In the genomic region with DNA sequence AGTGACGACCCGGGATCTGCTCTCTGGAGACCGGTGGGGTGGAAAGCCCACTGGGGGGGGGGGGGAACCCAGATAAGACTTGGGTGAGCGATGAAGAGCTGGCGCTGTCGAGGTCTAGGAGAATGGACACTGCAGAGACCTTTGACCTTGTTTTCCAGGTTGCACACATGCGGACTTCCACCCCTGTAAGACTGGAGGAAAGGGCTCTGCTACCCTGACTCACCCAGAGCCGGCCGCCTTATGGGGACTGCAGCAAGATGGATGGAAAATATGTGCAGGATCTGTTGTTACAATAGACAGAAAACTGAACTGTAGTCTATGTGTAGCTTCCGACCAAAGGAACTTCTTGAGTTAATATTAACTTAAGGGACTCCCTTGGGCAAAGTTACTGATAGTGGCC, we compare ENCODE assay signal across 8 mouse cellular contexts. TPM values are rescaled to one million over a fixed set of nuclear protein-coding genes. Genes with fewer than 3 reads are reported as not detected.
DNase-seq lines count a peak whose midpoint lies in the region; ATAC-seq and TF ChIP-seq lines count a peak whose summit lies in the region.

No protein-coding gene starts in this region.

- peak overlapping the region; percentile 91 for H3ac ChIP-seq in C2C12 (ENCODE audit: control insufficient read depth, insufficient read length, low read depth)
- H3ac ChIP-seq in myocyte (ENCODE audit: control insufficient read depth, insufficient read length), result peak overlapping the region; percentile 89

- H3K27ac ChIP-seq in heart, embryonic 11.5 days (ENCODE audit: low read depth, low read length), result peak overlapping the region; percentile 99
- H3K27ac ChIP-seq in intestine, embryonic 15.5 days, result peak overlapping the region; percentile 99

- peak overlapping the region; percentile 70 for H3K4me2 ChIP-seq in heart, embryonic 11.5 days
- peak overlapping the region; percentile 63 for H3K4me2 ChIP-seq in intestine, embryonic 15.5 days (replicated peaks)
- H3K4me2 ChIP-seq in myocyte (ENCODE audit: low read depth), result peak overlapping the region; percentile 78

- H3K9me3 ChIP-seq in heart, embryonic 11.5 days (replicated peaks; ENCODE audit: control insufficient read depth, low read length), result no peaks in the 10 kb centered on the region
- H3K9me3 ChIP-seq in intestine, embryonic 15.5 days, result no peaks in the 10 kb centered on the region

- intact Hi-C loops in left cerebral cortex, postnatal 14 days (cut with DNase I), result loop anchor here (5.0 kb wide), 1 partner anchor 266 kb away; no protein-coding TSS in a partner anchor

- peak; percentile 44 for ATAC-seq in heart, embryonic 11.5 days (replicated peaks; ENCODE audit: insufficient number of reproducible peaks, low FRiP score, low TSS enrichment)
- ATAC-seq in intestine, embryonic 15.5 days, result peak; percentile 59

- H3K79me2 ChIP-seq in C2C12 (ENCODE audit: control insufficient read depth, insufficient read depth) (peaks cover 67% of the 10 kb centered on the region), myocyte (ENCODE audit: control insufficient read depth, insufficient read depth) (peaks cover 46% of the 10 kb centered on the region)

- H3K79me3 ChIP-seq in C2C12 (ENCODE audit: low read depth), result peaks cover 51% of the 10 kb centered on the region

- DNase-seq in heart, adult 9 months (ENCODE audit: low spot score in 2 of 2), result no peak
- peak; percentile 44 for DNase-seq in embryo, embryonic 11.5 days (ENCODE audit: low read depth, low spot score)
- DNase-seq in left cerebral cortex, postnatal 14 days (ENCODE audit: low spot score in 2 of 2), result no peak
- DNase-seq in cerebellum, adult 9-11 months, result no peak

- peaks cover 9% of the 10 kb centered on the region for H3K4me1 ChIP-seq in heart, embryonic 11.5 days (ENCODE audit: control insufficient read depth, insufficient read depth, low read length)
- peaks cover 3% of the 10 kb centered on the region; the same call in 1 of the 2 replicates for H3K4me1 ChIP-seq in intestine, embryonic 15.5 days (replicated peaks)

- TF ChIP-seq POLR2A in myocyte (IDR thresholded peaks at IDR 0.05; ENCODE audit: insufficient read length, low read depth), result no peak

- under 1% methylated on average over 10 of the region's 10 CpGs for whole genome bisulfite sequencing in heart, embryonic 11.5 days (ENCODE audit: insufficient replicate concordance)
- under 1% methylated on average over 10 of the region's 10 CpGs for WGBS in intestine, embryonic 15.5 days

- peak overlapping the region; percentile 93 for H3K9ac ChIP-seq in heart, embryonic 11.5 days (ENCODE audit: low read depth, low read length)
- peak overlapping the region; percentile 83 for H3K9ac ChIP-seq in intestine, embryonic 15.5 days

- no peaks in the 10 kb centered on the region for H3K27me3 ChIP-seq in heart, embryonic 11.5 days (ENCODE audit: control insufficient read depth, insufficient read depth, low read length)
- no peaks in the 10 kb centered on the region for H3K27me3 ChIP-seq in C2C12 (ENCODE audit: control insufficient read depth, insufficient read depth, insufficient read length)
- no peaks in the 10 kb centered on the region for H3K27me3 ChIP-seq in intestine, embryonic 15.5 days (replicated peaks)
- no peaks in the 10 kb centered on the region for H3K27me3 ChIP-seq in myocyte (ENCODE audit: control insufficient read depth, insufficient read depth, insufficient read length)

- peak overlapping the region; percentile 84 for H3K4me3 ChIP-seq in heart, embryonic 11.5 days (ENCODE audit: low read depth, low read length)
- H3K4me3 ChIP-seq in C2C12 (ENCODE audit: insufficient read depth, poor library complexity, severe bottlenecking), result peak overlapping the region; percentile 96
- peak overlapping the region; percentile 86 for H3K4me3 ChIP-seq in intestine, embryonic 15.5 days (replicated peaks)
- peak overlapping the region; percentile 71 for H3K4me3 ChIP-seq in myocyte

- no peaks in the 10 kb centered on the region for H3K36me3 ChIP-seq in heart, embryonic 11.5 days (ENCODE audit: control insufficient read depth, insufficient read depth, low read length)
- H3K36me3 ChIP-seq in C2C12 (ENCODE audit: control insufficient read depth, insufficient read depth) (peaks cover 33% of the 10 kb centered on the region), myocyte (ENCODE audit: control insufficient read depth, insufficient read depth) (no peaks in the 10 kb centered on the region)
- H3K36me3 ChIP-seq in intestine, embryonic 15.5 days, result no peaks in the 10 kb centered on the region

- no peak for TF ChIP-seq CTCF in C2C12 (IDR thresholded peaks at IDR 0.05; ENCODE audit: control insufficient read depth, insufficient read depth, insufficient read length)

TF ChIP-seq in C2C12, 6 proteins besides CTCF, POLR2A, EP300 and RAD21:
- TF ChIP-seq MAX (IDR thresholded peaks at IDR 0.05) (peak; percentile 2), USF1 (IDR thresholded peaks at IDR 0.05; ENCODE audit: low read depth) (no peak), MYOD1 (IDR thresholded peaks at IDR 0.05; ENCODE audit: control insufficient read depth, insufficient read length, low read depth) (no peak), FOSL1 (IDR thresholded peaks at IDR 0.05; ENCODE audit: insufficient read depth, low read length, poor library complexity, severe bottlenecking) (no peak), MYOG (IDR thresholded peaks at IDR 0.05; ENCODE audit: control insufficient read depth, extremely low read depth, insufficient read length) (no peak)

TF ChIP-seq in myocyte, 11 proteins besides CTCF, POLR2A, EP300 and RAD21:
- no peak for TF ChIP-seq POLR2AphosphoS2 (IDR thresholded peaks at IDR 0.05; ENCODE audit: insufficient read length, low read depth)
- TF ChIP-seq REST (IDR thresholded peaks at IDR 0.05; ENCODE audit: insufficient read depth, insufficient read length), result no peak
- no peak for TF ChIP-seq MAX (IDR thresholded peaks at IDR 0.05; ENCODE audit: low read depth)
- no peak for TF ChIP-seq CEBPB (IDR thresholded peaks at IDR 0.05; ENCODE audit: insufficient read depth, poor library complexity, severe bottlenecking)
- no peak for TF ChIP-seq MYOD1 (IDR thresholded peaks at IDR 0.05; ENCODE audit: control insufficient read depth in 1 of 3, insufficient read length in 2 of 3, low read depth in 2 of 3)
- TF ChIP-seq SRF (IDR thresholded peaks at IDR 0.05; ENCODE audit: control insufficient read depth, insufficient read length, low read depth), result no peak
- TF ChIP-seq TCF3 (IDR thresholded peaks at IDR 0.05; ENCODE audit: insufficient read length, low read depth), result no peak
- no peak for TF ChIP-seq MYOG (IDR thresholded peaks at IDR 0.05; ENCODE audit: control insufficient read depth in 1 of 3, insufficient read depth in 1 of 3, insufficient read length in 2 of 3, low read depth in 2 of 3)
- TF ChIP-seq E2F4 (IDR thresholded peaks at IDR 0.05; ENCODE audit: insufficient read depth), result no peak
- TF ChIP-seq USF1 (IDR thresholded peaks at IDR 0.05; ENCODE audit: low read depth), result no peak
- TF ChIP-seq TCF12 (IDR thresholded peaks at IDR 0.05; ENCODE audit: insufficient read depth, poor library complexity, severe bottlenecking), result no peak

RNA-seq across cellular contexts. Expression of a gene that starts 0.4 kb away (rescaled TPM):
- 52.4 and 54.8 TPM in 2 replicates for polyA plus RNA-seq in heart, embryonic 11.5 days (2014; fragmentation: Nextera tagmentation; extraction: Ambion mirVana)
- polyA plus RNA-seq in C2C12 (2012; fragmentation: generic; extraction: Trizol), result 21.1 TPM
- 78.7 and 83.1 TPM in 2 replicates for polyA plus RNA-seq in intestine, embryonic 15.5 days (2015; fragmentation: Nextera tagmentation; extraction: Ambion mirVana)
- 24.8 TPM for polyA plus RNA-seq in myocyte (2012; fragmentation: generic; extraction: Trizol)
- 10 to 100 TPM; 78.1 to 81.8 TPM for total RNA-seq in left cerebral cortex, postnatal 14 days (2021)

RNA-seq across cellular contexts. Expression of a gene that starts 8.9 kb away (rescaled TPM):
- 7.2 and 7.7 TPM in 2 replicates for polyA plus RNA-seq in heart, embryonic 11.5 days (2014; fragmentation: Nextera tagmentation; extraction: Ambion mirVana)
- polyA plus RNA-seq in C2C12 (2012; fragmentation: generic; extraction: Trizol) (13.2 TPM), myocyte (2012; fragmentation: generic; extraction: Trizol) (4.8 TPM)
- 7.6 and 7.8 TPM in 2 replicates for polyA plus RNA-seq in intestine, embryonic 15.5 days (2015; fragmentation: Nextera tagmentation; extraction: Ambion mirVana)
- total RNA-seq in left cerebral cortex, postnatal 14 days (2021), result 10 to 100 TPM; 12.3 to 12.8 TPM

RNA-seq across cellular contexts. Expression of a gene that starts 9.0 kb away (rescaled TPM):
- polyA plus RNA-seq in heart, embryonic 11.5 days (2014; fragmentation: Nextera tagmentation; extraction: Ambion mirVana), result 2.0 and 4.0 TPM in 2 replicates
- polyA plus RNA-seq in C2C12 (2012; fragmentation: generic; extraction: Trizol) (3.9 TPM), myocyte (2012; fragmentation: generic; extraction: Trizol) (4.5 TPM)
- 2.8 and 3.4 TPM in 2 replicates for polyA plus RNA-seq in intestine, embryonic 15.5 days (2015; fragmentation: Nextera tagmentation; extraction: Ambion mirVana)
- total RNA-seq in left cerebral cortex, postnatal 14 days (2021), result 1 to 10 TPM; 7.5 to 9.5 TPM

RNA-seq across cellular contexts. Expression of a gene that starts 42.3 kb away (rescaled TPM):
- 34.3 and 43.5 TPM in 2 replicates for polyA plus RNA-seq in heart, embryonic 11.5 days (2014; fragmentation: Nextera tagmentation; extraction: Ambion mirVana)
- 5.5 TPM for polyA plus RNA-seq in C2C12 (2012; fragmentation: generic; extraction: Trizol)
- 64.4 and 78.1 TPM in 2 replicates for polyA plus RNA-seq in intestine, embryonic 15.5 days (2015; fragmentation: Nextera tagmentation; extraction: Ambion mirVana)
- 13.8 TPM for polyA plus RNA-seq in myocyte (2012; fragmentation: generic; extraction: Trizol)
- 1 to 10 TPM; 7.2 to 7.6 TPM for total RNA-seq in left cerebral cortex, postnatal 14 days (2021)

RNA-seq across cellular contexts. Expression of a gene that starts 45.1 kb away (rescaled TPM):
- 44.7 and 46.2 TPM in 2 replicates for polyA plus RNA-seq in heart, embryonic 11.5 days (2014; fragmentation: Nextera tagmentation; extraction: Ambion mirVana)
- polyA plus RNA-seq in C2C12 (2012; fragmentation: generic; extraction: Trizol), result 39.2 TPM
- polyA plus RNA-seq in intestine, embryonic 15.5 days (2015; fragmentation: Nextera tagmentation; extraction: Ambion mirVana), result 51.6 and 57.1 TPM in 2 replicates
- polyA plus RNA-seq in myocyte (2012; fragmentation: generic; extraction: Trizol), result 18.5 TPM
- 10 to 100 TPM; 28.0 to 34.8 TPM for total RNA-seq in left cerebral cortex, postnatal 14 days (2021)
